Mouse (Mus musculus) midbrain, embryonic 14.5 days (tissue): ENCODE results near the gene Angptl2. TPM values are rescaled to one million over a fixed set of nuclear protein-coding genes. Genes with fewer than 3 reads are reported as not detected.

Experiments used
- ATAC-seq: fragments of 200-750 bp; cut with Nextera tagmentation; 2 replicates; pipeline ENCODE4 v1.8.0; 2017; ENCODE audit warnings: moderate number of reproducible peaks, moderate library complexity; ENCODE audit not compliant: low FRiP score, low TSS enrichment
- DNase-seq: peaks from one replicate; pipeline ENCODE4 v3.0.0-alpha.2; 2015
- H3K27ac ChIP-seq: fragments of 300-500 bp; sonication (generic); replicated peaks from 2 replicates; pipeline ENCODE4 v1.5.1; 2014; ENCODE audit warnings: mild to moderate bottlenecking, low read depth, low read length, moderate library complexity
- H3K27me3 ChIP-seq: fragments of 300-500 bp; sonication (generic); 2 replicates; pipeline ENCODE4 v1.6.1; 2014; ENCODE audit warnings: low read length, control low read depth, mixed read lengths; ENCODE audit not compliant: control insufficient read depth, insufficient read depth
- H3K36me3 ChIP-seq: fragments of 300-500 bp; sonication (generic); 2 replicates; pipeline ENCODE4 v1.6.1; 2014; ENCODE audit warnings: low read length, control low read depth; ENCODE audit not compliant: control insufficient read depth, insufficient read depth
- H3K4me1 ChIP-seq: fragments of 300-500 bp; sonication (generic); 2 replicates; pipeline ENCODE4 v1.6.1; 2014; ENCODE audit warnings: mild to moderate bottlenecking, antibody characterized with exemption, low read length, control low read depth; ENCODE audit not compliant: control insufficient read depth, insufficient read depth
- H3K4me2 ChIP-seq: fragments of 300-500 bp; sonication (generic); 2 replicates; pipeline ENCODE4 v1.6.1; 2014; ENCODE audit warnings: mild to moderate bottlenecking, low read length, moderate library complexity
- H3K4me3 ChIP-seq: fragments of 300-500 bp; sonication (generic); replicated peaks from 2 replicates; pipeline ENCODE4 v1.5.1; 2014; ENCODE audit warnings: low read depth, low read length
- H3K9ac ChIP-seq: fragments of 300-500 bp; sonication (generic); replicated peaks from 2 replicates; pipeline ENCODE4 v1.6.1; 2014; ENCODE audit warnings: mild to moderate bottlenecking, low read length, moderate library complexity
- H3K9me3 ChIP-seq: fragments of 300-500 bp; sonication (generic); 2 replicates; pipeline ENCODE4 v1.6.1; 2016; ENCODE audit warnings: low read length, control low read depth, mixed read lengths; ENCODE audit not compliant: control insufficient read depth
- WGBS: fragments of 180-500 bp; shearing (Covaris S2); extraction: QIAGEN DNeasy Blood & Tissue Kit; methylation state at CpG from one replicate; pipeline ENCODE4 v1.1.7; 2014; 5-methylcytosine and 5-hydroxymethylcytosine counted together
- polyA plus RNA-seq: library from polyadenylated mRNA; unstranded; fragments of >200 nt; fragmentation: Nextera tagmentation; extraction: Ambion mirVana; gene quantifications from 2 replicates; pipeline ENCODE4 v1.2.1, GENCODE M21; 2014

Angptl2 gene
- polyA plus RNA-seq, 1 experiment from 2014 or later: 10.1 TPM

DNA sequence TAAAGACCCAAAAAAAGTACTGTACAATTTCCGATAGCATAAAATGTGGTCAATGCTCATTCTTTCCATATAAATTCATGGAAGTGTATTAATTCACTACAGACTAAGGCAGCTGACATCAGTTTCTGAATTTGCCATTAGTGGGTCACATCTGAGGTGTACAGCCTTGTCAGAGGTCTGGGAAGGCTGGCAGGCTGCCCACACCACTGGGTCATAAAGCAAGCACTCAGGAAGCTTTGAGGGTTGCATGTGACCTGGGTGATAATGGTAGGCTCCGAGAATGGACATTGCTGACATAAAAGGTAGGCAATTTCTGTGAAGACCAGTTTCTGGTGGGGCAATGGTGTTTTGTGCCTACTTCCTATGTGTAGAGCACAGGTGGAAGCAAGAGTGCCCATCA lies 28.0 kb upstream of the Angptl2 start:
- Histone ChIP-seq H3K27me3 (no peaks in the 10 kb centered on the region), H3K4me1 (no peaks in the 10 kb centered on the region), H3K4me3 (no peak overlapping the region), H3K9ac (no peak overlapping the region), H3K4me2 (no peak overlapping the region), H3K9me3 (no peaks in the 10 kb centered on the region), H3K36me3 (0 out of 2 replicates have a peak, but pooled peaks cover 3% of the 10 kb centered on the region), H3K27ac (no peak overlapping the region)
- no peak for ATAC-seq
- no peak for DNase-seq
- 97% methylated on average over 2 of the region's 2 CpGs for WGBS

DNA sequence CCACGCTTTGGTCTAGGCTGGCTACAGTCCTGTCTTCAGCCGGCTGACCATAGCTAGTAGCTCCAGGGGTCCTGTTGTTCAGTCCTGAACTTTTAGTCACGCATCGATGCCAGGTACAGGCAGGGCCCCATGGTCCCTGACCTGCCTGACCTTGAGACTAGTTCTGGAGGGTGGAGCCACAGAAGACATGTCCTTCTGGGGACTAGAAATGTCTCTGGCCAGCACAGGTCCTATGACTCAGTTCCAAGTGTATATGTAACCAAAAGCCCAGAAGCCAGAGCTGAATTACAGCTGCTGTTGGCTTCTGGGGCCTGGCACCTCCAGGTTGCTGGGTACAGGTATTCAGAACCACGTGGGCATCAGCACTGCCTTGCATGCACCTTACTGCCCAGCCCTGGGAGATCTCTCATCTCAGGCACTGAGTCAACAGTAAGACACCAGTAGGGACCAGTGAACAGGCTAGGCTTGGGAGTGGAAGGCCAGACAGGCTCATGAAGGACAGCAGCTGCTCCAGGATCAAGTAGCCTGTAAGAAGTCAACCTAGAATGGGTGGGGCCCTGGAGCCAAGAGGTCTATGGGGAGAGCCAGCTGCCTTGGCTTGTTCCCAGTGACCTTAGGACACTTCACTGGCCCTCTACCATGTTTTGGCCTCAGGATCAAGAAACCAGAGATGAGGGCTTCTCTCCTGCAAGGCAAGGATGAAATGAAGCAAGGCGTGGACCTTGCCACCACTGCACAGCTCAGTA lies 26.8 kb upstream of the Angptl2 start:
- Histone ChIP-seq H3K4me2 (no peak overlapping the region), H3K9ac (no peak overlapping the region), H3K4me1 (no peaks in the 10 kb centered on the region), H3K36me3 (0 out of 2 replicates have a peak, but pooled peaks cover 3% of the 10 kb centered on the region), H3K27me3 (no peaks in the 10 kb centered on the region), H3K4me3 (no peak overlapping the region), H3K27ac (no peak overlapping the region), H3K9me3 (no peaks in the 10 kb centered on the region)
- WGBS: 70% methylated on average over 6 of the region's 6 CpGs
- ATAC-seq (no peak), DNase-seq (no peak)

DNA sequence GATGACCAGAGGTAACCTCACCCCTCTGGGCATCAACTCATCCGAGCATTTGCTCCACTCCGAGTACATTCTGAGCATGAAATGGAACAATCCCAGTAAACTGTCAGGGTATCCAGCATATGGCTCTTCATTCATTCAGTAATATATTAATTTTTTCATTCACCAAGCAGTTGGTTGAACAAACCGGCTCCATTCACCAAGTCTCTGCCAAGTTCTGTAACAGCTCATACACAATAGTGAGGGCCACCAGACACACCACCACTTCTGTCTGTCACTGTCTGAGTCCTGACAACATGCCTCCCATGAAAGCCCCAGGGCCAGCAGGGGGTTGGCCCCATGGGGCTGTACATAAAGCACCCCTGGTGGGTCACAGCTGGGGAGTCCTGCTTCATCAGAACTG lies 25.9 kb upstream of the Angptl2 start:
- no peak for ATAC-seq
- WGBS: 61% methylated on average over 3 of the region's 3 CpGs
- H3K4me1 ChIP-seq: no peaks in the 10 kb centered on the region
- H3K9me3 ChIP-seq: no peaks in the 10 kb centered on the region
- H3K27ac ChIP-seq: no peak overlapping the region
- no peaks in the 10 kb centered on the region for H3K27me3 ChIP-seq
- no peak for DNase-seq
- H3K9ac ChIP-seq: no peak overlapping the region
- no peak overlapping the region for H3K4me2 ChIP-seq
- H3K4me3 ChIP-seq: no peak overlapping the region
- 0 out of 2 replicates have a peak, but pooled peaks cover 3% of the 10 kb centered on the region for H3K36me3 ChIP-seq

DNA sequence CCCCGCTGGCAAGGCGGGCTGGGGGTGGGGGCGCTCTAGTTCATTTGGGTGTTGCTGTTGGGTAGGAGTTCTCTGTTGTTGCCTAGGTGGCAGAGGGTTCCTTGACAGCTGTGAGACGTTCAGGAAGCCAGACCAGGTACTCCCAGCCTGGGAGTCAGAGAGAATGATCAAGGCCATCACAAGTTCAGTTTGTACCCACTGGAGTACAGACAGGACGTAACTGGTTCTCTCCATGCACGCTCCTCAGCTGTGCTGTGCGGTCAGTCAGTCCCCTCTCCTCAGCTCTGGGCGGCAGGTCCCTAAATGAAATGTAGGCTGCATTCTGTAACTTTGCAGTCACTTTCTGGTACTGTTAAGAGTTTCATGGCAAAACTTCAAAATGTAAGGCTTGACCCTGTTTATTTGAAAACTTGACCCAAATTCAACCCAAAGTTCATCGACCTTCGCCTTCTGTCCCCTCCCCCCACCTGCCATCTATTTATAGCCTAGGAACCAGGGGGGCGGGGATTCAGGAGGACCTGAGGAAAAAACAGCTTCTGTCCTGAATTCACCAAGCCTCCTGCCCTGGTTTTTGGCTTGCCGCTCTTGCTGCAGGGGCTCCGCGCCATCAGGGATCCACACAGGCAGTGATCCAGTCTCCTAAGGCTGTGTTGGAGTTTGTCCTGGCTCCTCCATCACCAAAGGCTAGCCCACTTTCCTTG lies 15.4 kb upstream of the Angptl2 start:
- Histone ChIP-seq H3K27me3 (no peaks in the 10 kb centered on the region), H3K27ac (no peak overlapping the region), H3K4me1 (peaks cover 9% of the 10 kb centered on the region; the same call in 1 of the 2 replicates), H3K9ac (no peak overlapping the region), H3K9me3 (no peaks in the 10 kb centered on the region), H3K4me2 (no peak overlapping the region), H3K4me3 (no peak overlapping the region), H3K36me3 (no peaks in the 10 kb centered on the region)
- ATAC-seq (no peak), DNase-seq (no peak)
- WGBS: 77% methylated on average over 14 of the region's 14 CpGs

DNA sequence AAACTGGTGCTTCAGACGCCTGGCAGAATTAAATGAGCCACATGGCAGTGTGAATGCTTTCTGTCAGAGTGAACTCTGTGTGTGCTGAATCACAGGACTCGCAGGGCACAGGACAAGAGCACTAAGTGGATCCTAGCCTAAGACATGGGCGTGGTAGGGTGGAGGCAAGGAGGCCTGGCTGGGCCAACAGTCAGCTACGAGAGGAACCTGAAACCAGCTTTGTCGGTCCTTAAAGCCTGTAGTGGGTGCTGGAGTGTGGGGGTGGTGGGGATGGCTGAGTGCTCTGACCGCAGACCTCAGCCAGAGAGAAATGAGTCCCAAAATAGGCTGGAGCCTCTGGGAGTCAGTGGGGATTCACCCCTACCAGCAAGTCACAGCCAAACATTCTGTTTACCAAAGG lies 12.6 kb upstream of the Angptl2 start:
- DNase-seq (peak; percentile 42), ATAC-seq (no peak)
- H3K4me1 ChIP-seq: peaks cover 18% of the 10 kb centered on the region
- H3K9me3 ChIP-seq: no peaks in the 10 kb centered on the region
- no peak overlapping the region for H3K9ac ChIP-seq
- no peak overlapping the region for H3K4me2 ChIP-seq
- WGBS: 52% methylated on average over 6 of the region's 6 CpGs
- H3K4me3 ChIP-seq: no peak overlapping the region
- no peaks in the 10 kb centered on the region for H3K36me3 ChIP-seq
- no peaks in the 10 kb centered on the region for H3K27me3 ChIP-seq
- peak overlapping the region; percentile 22; the same call in 1 of the 2 replicates for H3K27ac ChIP-seq

DNA sequence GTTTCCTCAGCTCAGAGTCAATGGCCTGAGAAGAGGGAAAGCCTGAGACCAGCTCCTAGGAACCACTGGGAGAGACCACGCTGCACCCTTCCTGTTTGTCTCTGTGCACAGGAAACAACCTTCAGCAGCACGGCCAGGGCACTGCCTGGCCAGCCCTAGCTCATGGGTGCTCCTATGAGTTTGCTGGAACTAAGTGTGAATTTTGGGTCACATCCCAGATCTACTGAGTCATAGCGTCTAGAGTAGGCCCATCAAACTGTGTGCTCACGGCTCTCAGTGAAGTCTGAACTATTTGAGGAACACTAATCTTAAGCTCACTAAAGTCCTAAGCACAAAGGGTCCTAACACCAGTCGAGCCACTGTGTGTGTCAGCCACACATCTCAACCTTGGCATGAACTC lies 10.9 kb upstream of the Angptl2 start:
- no peak overlapping the region for H3K9ac ChIP-seq
- H3K36me3 ChIP-seq: no peaks in the 10 kb centered on the region
- H3K4me2 ChIP-seq: no peak overlapping the region
- ATAC-seq (no peak), DNase-seq (no peak)
- H3K27me3 ChIP-seq: no peaks in the 10 kb centered on the region
- H3K4me1 ChIP-seq: peaks cover 18% of the 10 kb centered on the region
- WGBS: 84% methylated on average over 5 of the region's 5 CpGs
- no peak overlapping the region for H3K27ac ChIP-seq
- H3K4me3 ChIP-seq: no peak overlapping the region
- H3K9me3 ChIP-seq: no peaks in the 10 kb centered on the region

DNA sequence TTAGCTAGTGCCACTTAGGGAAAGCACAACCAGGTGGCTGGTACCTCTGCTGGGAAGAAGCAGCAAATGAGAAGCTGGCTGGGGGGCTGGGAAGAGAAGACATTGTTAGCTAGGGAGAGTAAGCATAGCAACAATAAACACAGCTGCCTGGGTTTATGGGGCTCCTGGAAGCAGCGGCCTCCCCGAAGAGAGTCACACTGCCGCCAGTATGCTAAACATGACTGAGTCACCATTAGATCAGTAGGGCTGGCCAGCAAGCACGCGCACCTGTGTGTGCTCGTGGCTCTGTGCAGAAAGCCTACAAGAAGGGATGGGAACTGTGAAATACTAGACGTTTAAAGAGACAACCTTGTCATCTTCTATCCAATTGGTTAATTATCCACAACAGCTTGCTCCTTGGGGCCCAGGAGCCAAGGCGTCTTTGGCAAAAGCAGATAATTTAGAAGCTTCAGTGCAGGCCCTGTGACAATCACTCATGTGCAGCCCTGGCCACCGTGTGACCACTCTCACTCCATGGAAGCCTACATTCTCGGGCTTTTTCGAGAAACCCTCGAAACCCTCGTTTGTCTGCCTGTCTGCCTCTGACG lies 9.8 kb upstream of the Angptl2 start:
- Histone ChIP-seq H3K9ac (no peak overlapping the region), H3K4me3 (no peak overlapping the region), H3K27ac (0 out of 2 replicates have a peak overlapping the region, but pooled peaks have one; percentile 5), H3K27me3 (no peaks in the 10 kb centered on the region), H3K9me3 (no peaks in the 10 kb centered on the region), H3K4me2 (no peak overlapping the region), H3K36me3 (no peaks in the 10 kb centered on the region), H3K4me1 (peaks cover 18% of the 10 kb centered on the region)
- ATAC-seq (no peak), DNase-seq (no peak)
- 41% methylated on average over 14 of the region's 14 CpGs for WGBS

DNA sequence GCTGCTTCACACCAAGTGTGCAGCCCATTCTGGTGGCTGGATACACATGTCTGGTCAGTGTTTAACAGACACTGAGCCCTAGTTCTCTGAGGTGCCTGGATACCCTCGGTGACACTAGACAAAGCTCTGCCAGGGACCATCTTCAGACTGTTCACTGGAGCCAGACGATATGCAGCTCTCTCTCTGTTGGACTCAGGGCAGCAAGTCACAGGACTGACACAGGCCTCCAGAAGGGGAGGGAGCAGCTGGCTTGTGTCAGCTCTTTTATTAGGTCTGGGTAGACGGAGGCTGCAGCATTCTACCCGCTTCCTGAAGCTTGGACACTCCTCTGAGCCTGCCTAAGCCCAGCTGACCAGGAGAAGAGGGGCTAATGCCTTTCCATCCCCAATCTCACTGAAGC lies 8.8 kb upstream of the Angptl2 start:
- H3K27ac ChIP-seq: no peak overlapping the region
- ATAC-seq (no peak), DNase-seq (no peak)
- H3K27me3 ChIP-seq: no peaks in the 10 kb centered on the region
- H3K4me2 ChIP-seq: no peak overlapping the region
- no peak overlapping the region for H3K4me3 ChIP-seq
- no peak overlapping the region for H3K9ac ChIP-seq
- no peaks in the 10 kb centered on the region for H3K36me3 ChIP-seq
- H3K9me3 ChIP-seq: no peaks in the 10 kb centered on the region
- WGBS: 13% methylated on average over 4 of the region's 4 CpGs
- H3K4me1 ChIP-seq: peaks cover 18% of the 10 kb centered on the region
